24 mouse cellular contexts compared by ENCODE assay signal in genomic region chr9:44513121-44513520, GRCm38 (mm10). TPM values are rescaled to one million over a fixed set of nuclear protein-coding genes. Genes with fewer than 3 reads are reported as not detected.
A peak's percentile ranks its signal among the peaks of the same experiment; 100 is the strongest.
DNase-seq lines count a peak whose midpoint lies in the region; ATAC-seq and TF ChIP-seq lines count a peak whose summit lies in the region.
"Had no signal": no experiment of that assay in that cellular context is flagged by ENCODE, and none has a peak within 500 bp of the region (broad histone marks: within the 10 kb centered on the region; RNA-seq: fewer than 3 reads in every experiment).

No protein-coding gene starts in this region.

- no peak for ATAC-seq in embryonic facial prominence, embryonic 13.5 days (ENCODE audit: insufficient number of reproducible peaks, insufficient read depth, low FRiP score, low TSS enrichment, low read depth)
- ATAC-seq in limb, embryonic 14.5 days (ENCODE audit: low FRiP score, low read depth), result no peak
- ATAC-seq: forebrain, embryonic 13.5 days; inflammation-experienced regulatory T-cells, adult 6 months had no signal

- 85% methylated on average over 11 of the region's 11 CpGs for WGBS in embryonic facial prominence, embryonic 13.5 days
- 89% methylated on average over 11 of the region's 11 CpGs for WGBS in embryonic facial prominence, embryonic 10.5 days
- WGBS in limb, embryonic 14.5 days, result 84% methylated on average over 11 of the region's 11 CpGs

- peaks cover 54% of the 10 kb centered on the region for H3K4me1 ChIP-seq in embryonic facial prominence, embryonic 13.5 days
- H3K4me1 ChIP-seq in embryonic facial prominence, embryonic 10.5 days, result peaks cover 40% of the 10 kb centered on the region
- H3K4me1 ChIP-seq in limb, embryonic 14.5 days (ENCODE audit: control insufficient read depth, insufficient read depth, low read length), result peaks cover 41% of the 10 kb centered on the region

- peak overlapping the region; percentile 86 for H3K27ac ChIP-seq in embryonic facial prominence, embryonic 13.5 days
- H3K27ac ChIP-seq in embryonic facial prominence, embryonic 10.5 days (replicated peaks), result no peak overlapping the region
- H3K27ac ChIP-seq in limb, embryonic 14.5 days (replicated peaks; ENCODE audit: low read depth, low read length), result 0 out of 2 replicates have a peak overlapping the region, but pooled peaks have one; percentile 61
- H3K27ac ChIP-seq: forebrain, embryonic 13.5 days; hindbrain, embryonic 10.5 days; layer of hippocampus, adult 2 months; stomach, embryonic 15.5 days had no signal

- no peak for TF ChIP-seq POLR2A in limb, embryonic 14.5 days (IDR thresholded peaks at IDR 0.05; ENCODE audit: borderline replicate concordance, extremely low read depth, insufficient read depth, insufficient read length)

- H3K27me3 ChIP-seq in embryonic facial prominence, embryonic 13.5 days, result no peaks in the 10 kb centered on the region
- H3K27me3 ChIP-seq in embryonic facial prominence, embryonic 10.5 days (replicated peaks; ENCODE audit: low read depth, poor library complexity, severe bottlenecking), result peaks cover 13% of the 10 kb centered on the region
- H3K27me3 ChIP-seq in limb, embryonic 14.5 days (ENCODE audit: control insufficient read depth, insufficient read depth, low read length), result no peaks in the 10 kb centered on the region
- H3K27me3 ChIP-seq: stomach, embryonic 15.5 days had no signal

- peaks cover 14% of the 10 kb centered on the region for H3K36me3 ChIP-seq in embryonic facial prominence, embryonic 13.5 days
- H3K36me3 ChIP-seq in embryonic facial prominence, embryonic 10.5 days (replicated peaks), result peaks cover 14% of the 10 kb centered on the region
- peaks cover 14% of the 10 kb centered on the region for H3K36me3 ChIP-seq in limb, embryonic 14.5 days (ENCODE audit: control insufficient read depth, insufficient read depth, low read length)

- H3K4me3 ChIP-seq in embryonic facial prominence, embryonic 13.5 days, result no peak overlapping the region
- no peak overlapping the region for H3K4me3 ChIP-seq in embryonic facial prominence, embryonic 10.5 days
- no peak overlapping the region for H3K4me3 ChIP-seq in limb, embryonic 14.5 days (replicated peaks; ENCODE audit: low read length)
- H3K4me3 ChIP-seq: forebrain, embryonic 13.5 days; hindbrain, embryonic 10.5 days; layer of hippocampus, adult 2 months; myocyte; stomach, embryonic 15.5 days had no signal

- no peak for DNase-seq in embryonic facial prominence, embryonic 10.5 days (ENCODE audit: low spot score)
- DNase-seq in kidney, adult 18-20 months, result peak; percentile 15
- DNase-seq in kidney, postnatal 25 days, result no peak
- peak; percentile 47 to 51 for DNase-seq in lung, postnatal 4 days
- DNase-seq in lung, postnatal 10 days, result no peak
- DNase-seq in limb, embryonic 14.5 days (ENCODE audit: low spot score), result no peak
- no peak for DNase-seq in left cerebral cortex, adult 18-20 months (ENCODE audit: low spot score in 2 of 2)
- DNase-seq: cerebellum, adult 18-20 months; thymus, postnatal 14 days had no signal

- H3K4me2 ChIP-seq in embryonic facial prominence, embryonic 13.5 days, result no peak overlapping the region
- no peak overlapping the region for H3K4me2 ChIP-seq in limb, embryonic 14.5 days (replicated peaks; ENCODE audit: low read depth, low read length, severe bottlenecking)
- H3K4me2 ChIP-seq: forebrain, embryonic 13.5 days; heart, embryonic 11.5 days; lung, embryonic 14.5 days; midbrain, embryonic 11.5 days; stomach, embryonic 15.5 days had no signal

- H3K9ac ChIP-seq in embryonic facial prominence, embryonic 13.5 days, result no peak overlapping the region
- H3K9ac ChIP-seq in limb, embryonic 14.5 days (ENCODE audit: low read depth, low read length, severe bottlenecking), result no peak overlapping the region
- H3K9ac ChIP-seq: forebrain, embryonic 13.5 days; lung, embryonic 14.5 days; stomach, embryonic 15.5 days had no signal

- no peaks in the 10 kb centered on the region for H3K9me3 ChIP-seq in embryonic facial prominence, embryonic 13.5 days
- no peaks in the 10 kb centered on the region for H3K9me3 ChIP-seq in embryonic facial prominence, embryonic 10.5 days
- no peaks in the 10 kb centered on the region for H3K9me3 ChIP-seq in limb, embryonic 14.5 days (ENCODE audit: control insufficient read depth, low read length)
- H3K9me3 ChIP-seq: forebrain, embryonic 13.5 days; hindbrain, embryonic 10.5 days; stomach, embryonic 15.5 days had no signal

RNA-seq across cellular contexts. Expression of gene Bcl9l, which starts 30.5 kb away (rescaled TPM):
- 18.2 and 19.3 TPM in 2 replicates for polyA plus RNA-seq in embryonic facial prominence, embryonic 13.5 days (2015; fragmentation: Nextera tagmentation; extraction: Ambion mirVana)
- polyA plus RNA-seq in embryonic facial prominence, embryonic 10.5 days (2016; fragmentation: Nextera tagmentation; extraction: Ambion mirVana), result 7.4 and 7.7 TPM in 2 replicates
- polyA plus RNA-seq in limb, embryonic 14.5 days (2012; rRNA removed), result 41.2 and 53.7 TPM in 2 replicates
- 20.5 and 22.7 TPM in 2 replicates for polyA plus RNA-seq in limb, embryonic 14.5 days (2014; fragmentation: Nextera tagmentation; extraction: Ambion mirVana)
- total RNA-seq in left cerebral cortex, adult 18-20 months (2021), result 10 to 100 TPM; 59.1 to 62.5 TPM

RNA-seq across cellular contexts. Expression of gene Cxcr5, which starts 48.6 kb away (rescaled TPM):
- polyA plus RNA-seq in embryonic facial prominence, embryonic 13.5 days (2015; fragmentation: Nextera tagmentation; extraction: Ambion mirVana), result 0.10 TPM in 1 of 2 replicates, not detected in the other
- not detected in 2 replicates for polyA plus RNA-seq in embryonic facial prominence, embryonic 10.5 days (2016; fragmentation: Nextera tagmentation; extraction: Ambion mirVana)
- 0.10 and 0.13 TPM in 2 replicates for polyA plus RNA-seq in limb, embryonic 14.5 days (2012; rRNA removed)
- polyA plus RNA-seq in limb, embryonic 14.5 days (2014; fragmentation: Nextera tagmentation; extraction: Ambion mirVana), result 0.30 TPM in 1 of 2 replicates, not detected in the other
- total RNA-seq in left cerebral cortex, adult 18-20 months (2021), result not detected
- total RNA-seq: adrenal gland, postnatal 36 days; layer of hippocampus, adult 2 months had no signal
- polyA plus RNA-seq: C2C12; forebrain, embryonic 13.5 days; hindbrain, embryonic 10.5 days; lung, embryonic 14.5 days had no signal

RNA-seq across cellular contexts. Expression of gene Upk2, which starts 58.3 kb away (rescaled TPM):
- polyA plus RNA-seq in embryonic facial prominence, embryonic 13.5 days (2015; fragmentation: Nextera tagmentation; extraction: Ambion mirVana), result 2.8 and 2.9 TPM in 2 replicates
- polyA plus RNA-seq in embryonic facial prominence, embryonic 10.5 days (2016; fragmentation: Nextera tagmentation; extraction: Ambion mirVana), result 0.41 and 0.59 TPM in 2 replicates
- polyA plus RNA-seq in limb, embryonic 14.5 days (2012; rRNA removed), result 0.33 and 0.91 TPM in 2 replicates
- 0.40 TPM in 1 of 2 replicates, not detected in the other for polyA plus RNA-seq in limb, embryonic 14.5 days (2014; fragmentation: Nextera tagmentation; extraction: Ambion mirVana)
- total RNA-seq in left cerebral cortex, adult 18-20 months (2021), result not detected
- total RNA-seq: adrenal gland, postnatal 36 days; layer of hippocampus, adult 2 months; liver, adult 2 months; neutrophil, adult 5-6 weeks had no signal
- polyA plus RNA-seq: cortical plate, adult 2 months; forebrain, embryonic 13.5 days; inflammation-experienced regulatory T-cells, adult 6 months; liver, adult 2 months; midbrain, embryonic 11.5 days; myocyte had no signal

Comparison
In these comparisons a context has a peak if more than half of its experiments do, and no peak if none do; other contexts are left out.
1. DNase-seq: peak in kidney, adult 18-20 months (single experiment) and lung, postnatal 4 days (2 of 2); none in embryonic facial prominence, embryonic 10.5 days (single experiment), kidney, postnatal 25 days (0 of 2), lung, postnatal 10 days (single experiment), limb, embryonic 14.5 days (single experiment) and left cerebral cortex, adult 18-20 months (0 of 2).